Mouse (Mus musculus): Measurements from ENCODE around the gene Btla. TPM values are rescaled to one million over a fixed set of nuclear protein-coding genes. Genes with fewer than 3 reads are reported as not detected.
A peak's percentile ranks its signal among the peaks of the same experiment; 100 is the strongest.

Gene Btla
- polyA plus RNA-seq (2016; fragmentation: Nextera tagmentation; extraction: Ambion mirVana): 0.32 and 0.45 TPM in 2 replicates

DNA sequence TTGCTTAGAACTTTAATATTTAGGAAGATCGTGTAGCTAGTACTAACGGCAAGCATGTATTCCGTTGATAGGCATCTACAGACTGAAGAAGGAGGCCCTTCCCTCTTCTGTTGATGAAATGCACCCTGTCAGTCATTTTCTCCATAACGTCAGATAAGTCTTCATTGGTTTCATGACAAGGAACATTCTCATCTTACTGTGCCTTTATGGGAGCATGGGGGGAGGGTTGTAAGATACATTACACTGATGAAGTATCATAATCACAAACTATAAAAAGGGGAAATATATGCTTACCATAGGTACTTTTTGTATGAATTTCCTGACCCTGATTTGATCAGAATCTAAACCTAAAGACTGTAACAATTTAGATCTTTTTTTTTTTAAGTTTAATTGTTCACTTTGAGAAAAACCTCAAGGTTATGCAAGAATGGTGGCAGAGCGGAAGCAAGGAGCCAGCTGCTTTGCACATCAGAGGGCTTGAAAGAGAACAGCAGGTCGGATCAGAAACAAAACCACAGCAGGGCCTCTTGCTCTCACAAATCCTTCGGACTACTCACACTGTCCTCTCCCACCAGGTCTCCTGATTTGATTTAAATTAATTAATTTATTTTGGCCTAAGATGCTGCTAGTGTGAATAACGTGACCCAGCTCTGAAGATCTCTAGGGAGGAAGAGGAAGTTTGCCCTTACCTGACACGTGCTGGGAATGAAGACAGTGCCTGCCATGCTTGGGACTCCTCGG lies at the start of gene Btla:
Btla (plus strand) TSS at position 668 of the 741 bp plus-strand sequence.
- Histone ChIP-seq H3K4me2 (replicated peaks) (no peak within 1 kb of the TSS), H3K4me3 (no peak within 1 kb of the TSS), H3K4me1 (no peaks in the 10 kb centered on the region), H3K9me3 (no peaks in the 10 kb centered on the region), H3K9ac (no peak within 1 kb of the TSS), H3K27ac (no peak within 1 kb of the TSS), H3K36me3 (no peaks in the 10 kb centered on the region), H3K27me3 (no peaks in the 10 kb centered on the region)
- WGBS: 45% methylated on average over 10 of the region's 10 CpGs
- ATAC-seq (ENCODE audit: insufficient number of reproducible peaks, insufficient read depth, low FRiP score, low TSS enrichment): no peak

DNA sequence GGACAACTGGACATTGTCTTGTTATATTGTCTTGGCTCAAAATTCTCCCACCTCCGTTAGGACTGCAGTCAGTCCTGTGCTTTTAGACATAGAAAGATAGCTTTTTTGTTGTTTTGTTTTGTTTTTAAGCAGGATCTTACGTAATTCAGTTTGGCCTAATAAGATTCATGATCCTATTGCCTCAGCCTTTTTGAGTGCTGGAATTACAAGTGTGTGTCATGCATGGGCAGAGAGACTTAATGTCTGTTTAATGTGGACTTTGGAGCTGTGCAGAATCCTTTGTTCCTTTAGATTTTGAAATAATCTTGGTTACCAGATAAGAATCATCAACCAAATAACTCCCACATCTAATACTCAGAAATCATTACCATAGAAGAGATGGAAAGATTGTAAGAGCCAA lies 45.6 kb upstream of the Btla start:
- 89% methylated on average over 2 of the region's 2 CpGs for WGBS
- no peak overlapping the region for H3K4me2 ChIP-seq (replicated peaks)

DNA sequence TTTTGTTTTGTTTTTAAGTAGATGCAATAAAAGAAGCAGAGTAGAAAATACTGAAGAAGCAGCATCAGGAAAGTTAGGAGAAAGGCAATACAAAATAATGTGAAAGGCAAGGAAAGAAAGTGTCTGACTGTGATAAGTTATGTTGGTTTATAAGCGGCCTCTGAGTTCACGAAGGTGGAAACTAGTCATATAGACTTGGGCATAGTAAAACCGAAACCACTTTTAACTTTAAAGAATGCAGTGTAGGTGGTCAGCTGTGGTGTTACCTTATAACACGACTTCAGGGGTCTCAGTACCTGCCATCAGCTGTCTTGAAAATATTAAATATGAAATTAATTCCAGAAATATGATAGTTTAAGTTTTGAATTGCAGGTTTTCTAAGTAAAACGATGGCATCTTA lies 42.3 kb upstream of the Btla start:
- Histone ChIP-seq H3K4me3 (no peak overlapping the region), H3K4me1 (no peaks in the 10 kb centered on the region), H3K36me3 (peaks cover 11% of the 10 kb centered on the region; the same call in 1 of the 2 replicates), H3K9ac (no peak overlapping the region), H3K9me3 (no peaks in the 10 kb centered on the region), H3K27me3 (no peaks in the 10 kb centered on the region), H3K27ac (no peak overlapping the region), H3K4me2 (replicated peaks) (no peak overlapping the region)
- ATAC-seq (ENCODE audit: insufficient number of reproducible peaks, insufficient read depth, low FRiP score, low TSS enrichment): no peak
- WGBS: 88% methylated on average over 5 of the region's 5 CpGs

More for the DNA sequence above, 45.6 kb upstream of the Btla start:
- no peaks in the 10 kb centered on the region for H3K9me3 ChIP-seq
- H3K4me3 ChIP-seq: no peak overlapping the region
- no peaks in the 10 kb centered on the region for H3K27me3 ChIP-seq
- no peak for ATAC-seq (ENCODE audit: insufficient number of reproducible peaks, insufficient read depth, low FRiP score, low TSS enrichment)
- no peak overlapping the region for H3K9ac ChIP-seq
- H3K36me3 ChIP-seq: peaks cover 5% of the 10 kb centered on the region
- H3K27ac ChIP-seq: no peak overlapping the region
- H3K4me1 ChIP-seq: no peaks in the 10 kb centered on the region

DNA sequence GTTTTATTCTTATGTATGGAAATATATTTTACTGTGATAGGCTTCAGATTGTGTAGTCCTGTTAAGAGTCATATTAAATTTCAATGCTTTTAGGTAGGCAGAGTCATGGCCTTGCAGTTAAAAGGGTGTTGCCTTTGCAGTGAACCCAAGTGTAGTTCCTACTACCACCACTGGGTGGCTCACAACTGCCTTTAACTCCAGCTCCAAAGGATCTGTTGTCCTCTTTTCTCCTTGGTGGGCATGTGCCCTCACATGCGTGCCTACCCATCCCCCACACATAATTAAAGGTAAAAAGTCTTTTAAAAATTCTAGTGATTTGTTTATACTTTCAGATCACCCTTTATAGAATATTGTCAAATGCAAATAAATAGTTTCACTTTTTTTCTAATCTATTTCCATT lies 31.5 kb upstream of the Btla start:
- no peaks in the 10 kb centered on the region for H3K4me1 ChIP-seq
- no peak overlapping the region for H3K27ac ChIP-seq
- H3K4me2 ChIP-seq (replicated peaks): no peak overlapping the region
- 0% methylated on average over 1 of the region's 1 CpGs for whole genome bisulfite sequencing
- H3K27me3 ChIP-seq: no peaks in the 10 kb centered on the region
- no peak for ATAC-seq (ENCODE audit: insufficient number of reproducible peaks, insufficient read depth, low FRiP score, low TSS enrichment)
- H3K9me3 ChIP-seq: no peaks in the 10 kb centered on the region
- peaks cover 9% of the 10 kb centered on the region; the same call in 1 of the 2 replicates for H3K36me3 ChIP-seq
- no peak overlapping the region for H3K9ac ChIP-seq
- H3K4me3 ChIP-seq: no peak overlapping the region

DNA sequence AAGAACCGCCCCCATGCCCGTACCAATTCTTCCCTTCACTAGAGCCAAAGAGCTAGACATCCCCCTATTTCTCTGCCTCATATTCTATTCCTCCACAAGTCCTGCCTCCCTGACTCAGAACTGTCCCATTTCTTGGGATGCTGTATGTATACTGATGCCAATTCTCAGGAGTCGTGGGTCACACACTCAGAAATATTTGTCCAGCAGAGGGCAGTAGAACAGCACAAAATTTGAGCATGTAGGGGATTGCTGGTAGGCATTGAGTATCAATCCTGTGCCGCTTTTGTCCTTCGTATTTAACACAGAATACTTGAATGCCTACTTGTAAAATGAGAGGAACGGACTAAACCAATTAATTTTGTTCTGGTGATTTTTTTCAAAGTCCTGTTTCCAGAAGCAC lies 27.3 kb upstream of the Btla start:
- Histone ChIP-seq H3K27ac (no peak overlapping the region), H3K4me2 (replicated peaks) (no peak overlapping the region), H3K36me3 (no peaks in the 10 kb centered on the region; the same call in 1 of the 2 replicates), H3K4me1 (no peaks in the 10 kb centered on the region), H3K27me3 (no peaks in the 10 kb centered on the region), H3K4me3 (no peak overlapping the region), H3K9me3 (no peaks in the 10 kb centered on the region), H3K9ac (no peak overlapping the region)
- ATAC-seq (ENCODE audit: insufficient number of reproducible peaks, insufficient read depth, low FRiP score, low TSS enrichment): peak; percentile 47; the same call in 1 of the 2 replicates
- 36% methylated on average over 6 of the region's 6 CpGs for WGBS

- no peak overlapping the region for H3K27ac ChIP-seq
- H3K4me2 ChIP-seq (replicated peaks): no peak overlapping the region
- H3K4me3 ChIP-seq: no peak overlapping the region
- H3K9ac ChIP-seq: no peak overlapping the region
- no peaks in the 10 kb centered on the region for H3K27me3 ChIP-seq
- no peak for ATAC-seq (ENCODE audit: insufficient number of reproducible peaks, insufficient read depth, low FRiP score, low TSS enrichment)
- no peaks in the 10 kb centered on the region for H3K36me3 ChIP-seq
- no peaks in the 10 kb centered on the region for H3K4me1 ChIP-seq
- no peaks in the 10 kb centered on the region for H3K9me3 ChIP-seq
- WGBS: 94% methylated on average over 2 of the region's 2 CpGs
These were observed 22.7 kb upstream of the Btla start for GRCm38 (mm10) chr16:45201395-45201794.

GRCm38 (mm10) chr16:45204438-45204837 lies 19.7 kb upstream of the Btla start:
- 82% methylated on average over 4 of the region's 4 CpGs for WGBS
- no peak overlapping the region for H3K4me2 ChIP-seq (replicated peaks)
- no peak overlapping the region for H3K27ac ChIP-seq
- H3K9me3 ChIP-seq: no peaks in the 10 kb centered on the region
- no peak for ATAC-seq (ENCODE audit: insufficient number of reproducible peaks, insufficient read depth, low FRiP score, low TSS enrichment)
- no peak overlapping the region for H3K4me3 ChIP-seq
- no peak overlapping the region for H3K9ac ChIP-seq
- no peaks in the 10 kb centered on the region for H3K36me3 ChIP-seq
- no peaks in the 10 kb centered on the region for H3K27me3 ChIP-seq
- H3K4me1 ChIP-seq: no peaks in the 10 kb centered on the region

DNA sequence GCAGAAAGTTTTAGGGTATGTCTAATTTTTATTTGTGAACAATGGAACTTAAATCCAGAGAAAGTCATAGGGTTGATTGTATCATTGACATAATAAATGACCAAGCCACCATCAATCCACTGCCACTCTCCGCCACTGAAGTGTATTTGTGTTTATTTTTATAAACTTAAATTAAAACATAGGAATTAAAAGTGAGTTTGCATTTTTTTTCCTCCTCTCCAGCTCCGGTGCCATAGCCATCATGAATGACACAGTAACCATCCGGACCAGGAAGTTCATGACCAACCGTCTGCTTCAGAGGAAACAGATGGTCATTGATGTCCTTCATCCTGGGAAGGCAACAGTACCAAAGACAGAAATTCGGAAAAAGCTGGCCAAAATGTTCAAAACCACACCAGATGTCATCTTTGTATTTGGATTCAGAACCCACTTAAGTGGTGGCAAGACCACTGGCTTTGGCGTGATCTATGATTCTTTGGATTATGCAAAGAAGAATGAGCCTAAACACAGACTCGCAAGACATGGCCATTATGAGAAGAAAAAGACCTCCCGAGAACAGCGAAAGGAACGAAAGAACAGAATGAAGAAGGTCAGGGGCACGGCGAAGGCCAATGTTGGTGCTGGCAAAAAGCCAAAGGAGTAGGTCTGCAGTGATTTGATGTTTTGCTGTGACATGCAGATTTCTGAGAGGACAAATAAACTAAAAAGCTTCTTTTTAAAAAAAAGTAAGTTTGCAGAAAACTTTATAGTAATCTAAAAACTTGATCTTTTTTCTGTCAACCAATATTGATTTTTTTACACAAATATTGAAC lies 19.1 kb upstream of the Btla start:
- Histone ChIP-seq H3K27ac (no peak overlapping the region), H3K4me3 (no peak overlapping the region), H3K9ac (no peak overlapping the region), H3K9me3 (no peaks in the 10 kb centered on the region), H3K36me3 (no peaks in the 10 kb centered on the region), H3K27me3 (no peaks in the 10 kb centered on the region), H3K4me2 (replicated peaks) (no peak overlapping the region), H3K4me1 (no peaks in the 10 kb centered on the region)
- 81% methylated on average over 12 of the region's 12 CpGs for WGBS
- ATAC-seq (ENCODE audit: insufficient number of reproducible peaks, insufficient read depth, low FRiP score, low TSS enrichment): no peak

GRCm38 (mm10) chr16:45222016-45222415 lies 2.1 kb upstream of the Btla start:
- WGBS: 62% methylated on average over 2 of the region's 2 CpGs
- no peaks in the 10 kb centered on the region for H3K9me3 ChIP-seq
- no peak overlapping the region for H3K4me3 ChIP-seq
- H3K36me3 ChIP-seq: no peaks in the 10 kb centered on the region
- no peaks in the 10 kb centered on the region for H3K4me1 ChIP-seq
- no peak overlapping the region for H3K27ac ChIP-seq
- no peak overlapping the region for H3K4me2 ChIP-seq (replicated peaks)
- no peaks in the 10 kb centered on the region for H3K27me3 ChIP-seq
- no peak overlapping the region for H3K9ac ChIP-seq
- ATAC-seq (ENCODE audit: insufficient number of reproducible peaks, insufficient read depth, low FRiP score, low TSS enrichment): no peak

DNA sequence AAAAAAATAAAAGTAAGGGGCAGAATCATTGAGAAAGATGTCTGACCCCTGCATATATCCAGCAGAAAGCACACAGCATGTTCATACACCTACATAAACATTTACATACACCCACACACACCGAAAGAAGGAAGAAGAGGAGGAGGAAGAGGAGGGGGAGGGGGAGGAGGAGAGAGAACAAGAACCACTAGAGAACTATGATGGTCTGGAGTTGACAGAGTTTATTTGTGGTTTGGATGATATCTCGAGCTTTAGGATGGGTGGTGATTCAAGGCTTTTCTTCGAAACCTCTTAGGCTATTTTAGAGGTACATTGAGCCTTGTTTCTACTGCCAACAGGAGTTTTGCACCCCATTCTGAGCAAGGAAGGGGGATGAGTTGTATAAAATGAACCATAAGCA lies 1.3 kb upstream of the Btla start:
- H3K4me3 ChIP-seq: no peak overlapping the region
- H3K4me1 ChIP-seq: no peaks in the 10 kb centered on the region
- H3K9me3 ChIP-seq: no peaks in the 10 kb centered on the region
- ATAC-seq (ENCODE audit: insufficient number of reproducible peaks, insufficient read depth, low FRiP score, low TSS enrichment): no peak
- no peak overlapping the region for H3K9ac ChIP-seq
- no peaks in the 10 kb centered on the region for H3K27me3 ChIP-seq
- WGBS: 82% methylated on average over 3 of the region's 3 CpGs
- no peaks in the 10 kb centered on the region for H3K36me3 ChIP-seq
- no peak overlapping the region for H3K4me2 ChIP-seq (replicated peaks)
- no peak overlapping the region for H3K27ac ChIP-seq

DNA sequence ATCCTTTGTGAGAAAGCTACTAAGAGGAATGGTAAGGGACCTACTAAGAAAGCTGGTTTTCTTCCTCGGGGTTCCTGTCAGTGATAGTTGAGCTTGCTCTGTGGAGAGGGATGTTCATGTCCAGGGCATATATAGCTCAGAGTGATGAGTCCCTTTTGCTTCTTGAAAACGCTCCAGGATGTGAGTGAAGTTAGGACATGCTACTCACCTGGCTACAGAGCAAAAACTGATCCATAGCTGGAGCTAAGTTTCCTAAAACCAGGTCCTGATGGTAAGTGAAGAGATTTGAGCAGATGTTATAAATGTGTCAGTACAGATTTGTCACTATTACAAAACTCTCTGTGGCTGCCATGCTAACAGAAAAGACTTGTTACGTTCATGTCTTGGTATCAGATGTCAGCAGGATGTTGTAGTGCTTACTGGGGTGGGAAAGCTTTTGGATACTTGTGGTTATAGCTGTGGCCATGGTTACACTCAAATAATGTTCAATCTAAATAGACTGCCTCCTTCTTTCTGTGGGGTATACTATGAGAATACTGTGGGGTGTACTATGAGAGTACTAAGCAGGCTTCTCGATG lies 405 bp downstream of the Btla start:
- Histone ChIP-seq H3K4me3 (no peak overlapping the region), H3K4me1 (no peaks in the 10 kb centered on the region), H3K36me3 (no peaks in the 10 kb centered on the region), H3K27me3 (no peaks in the 10 kb centered on the region), H3K9me3 (no peaks in the 10 kb centered on the region), H3K27ac (no peak overlapping the region), H3K4me2 (replicated peaks) (no peak overlapping the region), H3K9ac (no peak overlapping the region)
- WGBS: 58% methylated on average over 4 of the region's 4 CpGs
- ATAC-seq (ENCODE audit: insufficient number of reproducible peaks, insufficient read depth, low FRiP score, low TSS enrichment): no peak

- no peaks in the 10 kb centered on the region for H3K9me3 ChIP-seq
- no peak overlapping the region for H3K9ac ChIP-seq
- no peak for ATAC-seq (ENCODE audit: insufficient number of reproducible peaks, insufficient read depth, low FRiP score, low TSS enrichment)
- H3K27ac ChIP-seq: no peak overlapping the region
- no peak overlapping the region for H3K4me2 ChIP-seq (replicated peaks)
- no peaks in the 10 kb centered on the region for H3K36me3 ChIP-seq
- no peak overlapping the region for H3K4me3 ChIP-seq
- WGBS: 82% methylated on average over 1 of the region's 1 CpGs
- no peaks in the 10 kb centered on the region for H3K4me1 ChIP-seq
- H3K27me3 ChIP-seq: no peaks in the 10 kb centered on the region
These were observed 2.9 kb downstream of the Btla start for GRCm38 (mm10) chr16:45227002-45227401.

All from embryonic facial prominence, embryonic 12.5 days (tissue).